Mouse (Mus musculus) retina, adult 2 months (tissue): Measurements from ENCODE around the gene Phactr1.

Experiments
- DNase-seq: peaks from one replicate; pipeline ENCODE4 v3.0.0-alpha.2; 2012; ENCODE audit warnings: low read depth, low spot score

Gene Phactr1

GRCm38 (mm10) chr13:42867026-42867425 lies 186.6 kb downstream of the Phactr1 start:
- DNase-seq: no peak

GRCm38 (mm10) chr13:42872125-42872524 lies 191.7 kb downstream of the Phactr1 start:
- DNase-seq: no peak

- no peak for DNase-seq
These were observed 197.9 kb downstream of the Phactr1 start for GRCm38 (mm10) chr13:42878346-42878745.

- no peak for DNase-seq
These were observed 203.8 kb downstream of the Phactr1 start for GRCm38 (mm10) chr13:42884033-42884724.

GRCm38 (mm10) chr13:42884725-42885115 lies 204.3 kb downstream of the Phactr1 start:
- DNase-seq: no peak

GRCm38 (mm10) chr13:42887701-42888100 lies 207.3 kb downstream of the Phactr1 start:
- no peak for DNase-seq

GRCm38 (mm10) chr13:42889516-42890474 lies 209.4 kb downstream of the Phactr1 start:
- DNase-seq: no peak

- DNase-seq: no peak
These were observed 210.2 kb downstream of the Phactr1 start for GRCm38 (mm10) chr13:42890651-42891050.

GRCm38 (mm10) chr13:42894016-42894415 lies 213.6 kb downstream of the Phactr1 start:
- no peak for DNase-seq

GRCm38 (mm10) chr13:42894598-42894997 lies 214.2 kb downstream of the Phactr1 start:
- no peak for DNase-seq

- no peak for DNase-seq
These were observed 215.6 kb downstream of the Phactr1 start for GRCm38 (mm10) chr13:42895980-42896379.

- DNase-seq: no peak
These were observed 219.2 kb downstream of the Phactr1 start for GRCm38 (mm10) chr13:42899611-42900010.

GRCm38 (mm10) chr13:42901837-42902236 lies 221.4 kb downstream of the Phactr1 start:
- DNase-seq: no peak

- no peak for DNase-seq
These were observed 222.4 kb downstream of the Phactr1 start for GRCm38 (mm10) chr13:42902859-42903258.

- DNase-seq: no peak
These were observed 225.4 kb downstream of the Phactr1 start for GRCm38 (mm10) chr13:42905818-42906217.

- DNase-seq: no peak
These were observed 226.6 kb downstream of the Phactr1 start for GRCm38 (mm10) chr13:42906990-42907389.

GRCm38 (mm10) chr13:42915081-42915480 lies 234.7 kb downstream of the Phactr1 start:
- no peak for DNase-seq

GRCm38 (mm10) chr13:42915851-42916193 lies 235.4 kb downstream of the Phactr1 start:
- no peak for DNase-seq

- DNase-seq: no peak
These were observed 236.0 kb downstream of the Phactr1 start for GRCm38 (mm10) chr13:42916194-42917033.

GRCm38 (mm10) chr13:42917251-42917650 lies 236.8 kb downstream of the Phactr1 start:
- DNase-seq: peak; percentile 42

GRCm38 (mm10) chr13:42920062-42920461 lies 239.6 kb downstream of the Phactr1 start:
- DNase-seq: no peak
